Mouse (Mus musculus) intestine, embryonic 16.5 days (tissue): ENCODE measurements at regions not wholly inside any gene's neighbourhood (a gene's known extent, or its start where the extent isn't known, plus 50 kb on each side); places are given as distances from the start of the nearest gene placed in this dataset.

Source experiments
- ATAC-seq: fragments of 200-750 bp; cut with Nextera tagmentation; 2 replicates; pipeline ENCODE4 v1.8.0; 2017; ENCODE audit warnings: moderate TSS enrichment, moderate library complexity
- H3K27ac ChIP-seq: fragments of 300-500 bp; sonication (generic); 2 replicates; pipeline ENCODE4 v1.5.1; 2014; ENCODE audit warnings: mild to moderate bottlenecking, low read length
- H3K27me3 ChIP-seq: fragments of 300-500 bp; sonication (generic); replicated peaks from 2 replicates; pipeline ENCODE4 v1.6.1; 2014; ENCODE audit warnings: low read length, control low read depth, mixed read lengths; ENCODE audit not compliant: control insufficient read depth, insufficient read depth
- H3K36me3 ChIP-seq: fragments of 300-500 bp; sonication (generic); 2 replicates; pipeline ENCODE4 v1.6.1; 2014; ENCODE audit warnings: low read length, control low read depth; ENCODE audit not compliant: control insufficient read depth, insufficient read depth
- H3K4me1 ChIP-seq: fragments of 300-500 bp; sonication (generic); 2 replicates; pipeline ENCODE4 v1.6.1; 2014; ENCODE audit warnings: low read length, control low read depth, mixed read lengths; ENCODE audit not compliant: control insufficient read depth, insufficient read depth
- H3K4me2 ChIP-seq: fragments of 300-500 bp; sonication (generic); 2 replicates; pipeline ENCODE4 v1.6.1; 2014; ENCODE audit warnings: low read depth, low read length, control low read depth
- H3K4me3 ChIP-seq: fragments of 300-500 bp; sonication (generic); 2 replicates; pipeline ENCODE4 v1.5.1; 2014; ENCODE audit warnings: mild to moderate bottlenecking, low read length
- H3K9ac ChIP-seq: fragments of 300-500 bp; sonication (generic); 2 replicates; pipeline ENCODE4 v1.6.1; 2014; ENCODE audit warnings: low read depth, low read length
- H3K9me3 ChIP-seq: fragments of 300-500 bp; sonication (generic); 2 replicates; pipeline ENCODE4 v1.6.1; 2016; ENCODE audit warnings: low read length, control low read depth; ENCODE audit not compliant: control insufficient read depth
- WGBS: fragments of 180-500 bp; shearing (Covaris S2); extraction: QIAGEN DNeasy Blood & Tissue Kit; methylation state at CpG from one replicate; pipeline ENCODE4 v1.1.7; 2014; 5-methylcytosine and 5-hydroxymethylcytosine counted together

- H3K9me3 ChIP-seq: no peaks in the 10 kb centered on the region
- H3K9ac ChIP-seq: no peak overlapping the region
- no peak overlapping the region for H3K27ac ChIP-seq
- ATAC-seq: no peak
- no peaks in the 10 kb centered on the region for H3K36me3 ChIP-seq
- no peak overlapping the region for H3K4me2 ChIP-seq
- no peak overlapping the region for H3K4me3 ChIP-seq
- no peaks in the 10 kb centered on the region for H3K27me3 ChIP-seq
- WGBS: 85% methylated on average over 4 of the region's 4 CpGs
- no peaks in the 10 kb centered on the region for H3K4me1 ChIP-seq
Observed at GRCm38 (mm10) chr16:78707566-78707965, 131.1 kb upstream of the D16Ertd472e start.

- no peaks in the 10 kb centered on the region for H3K4me1 ChIP-seq
- H3K4me3 ChIP-seq: no peak overlapping the region
- 88% methylated on average over 7 of the region's 7 CpGs for WGBS
- no peak overlapping the region for H3K4me2 ChIP-seq
- no peaks in the 10 kb centered on the region for H3K27me3 ChIP-seq
- no peak for ATAC-seq
- no peak overlapping the region for H3K9ac ChIP-seq
- H3K36me3 ChIP-seq: no peaks in the 10 kb centered on the region
- H3K9me3 ChIP-seq: no peaks in the 10 kb centered on the region
- no peak overlapping the region for H3K27ac ChIP-seq
Observed at GRCm38 (mm10) chr16:78707165-78707564, 130.7 kb upstream of the D16Ertd472e start.

DNA sequence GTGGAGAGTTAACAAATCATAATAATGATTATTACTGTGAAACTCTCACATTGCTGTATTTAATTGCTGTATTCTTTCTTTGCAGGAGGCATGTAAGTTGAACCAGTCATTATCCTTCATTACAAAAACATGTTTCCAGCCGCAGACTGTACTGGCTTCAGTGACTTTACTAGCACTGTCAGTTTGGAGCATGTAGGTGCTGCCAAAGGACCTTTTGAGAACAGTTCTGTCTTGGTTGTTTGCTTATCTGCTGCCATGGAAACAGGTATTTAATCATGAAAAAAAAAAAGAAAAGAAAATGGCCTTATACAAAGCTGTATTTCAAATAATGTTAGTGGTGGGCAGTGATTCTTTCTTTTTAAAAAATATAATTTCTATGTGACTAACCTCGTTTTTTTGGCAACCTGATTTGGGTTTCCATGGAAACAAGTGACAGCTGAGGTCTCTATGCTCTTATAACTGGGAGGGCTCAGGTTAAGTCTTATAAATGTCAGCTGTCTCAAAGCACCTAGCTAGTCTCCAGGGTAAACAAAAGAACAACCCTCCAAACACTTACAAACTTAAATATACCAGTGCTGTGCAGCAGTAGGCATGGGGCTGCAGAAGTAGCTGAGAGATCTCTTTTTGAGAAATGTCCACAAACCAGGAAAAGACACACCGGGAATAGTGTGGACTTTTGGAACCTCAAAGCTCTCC is 121.2 kb upstream of the D16Ertd472e start:
- Histone ChIP-seq H3K27ac (no peak overlapping the region), H3K27me3 (no peaks in the 10 kb centered on the region), H3K4me1 (no peaks in the 10 kb centered on the region), H3K4me2 (no peak overlapping the region), H3K4me3 (no peak overlapping the region), H3K9me3 (no peaks in the 10 kb centered on the region), H3K36me3 (no peaks in the 10 kb centered on the region), H3K9ac (no peak overlapping the region)
- 59% methylated on average over 3 of the region's 3 CpGs for WGBS
- ATAC-seq: no peak

DNA sequence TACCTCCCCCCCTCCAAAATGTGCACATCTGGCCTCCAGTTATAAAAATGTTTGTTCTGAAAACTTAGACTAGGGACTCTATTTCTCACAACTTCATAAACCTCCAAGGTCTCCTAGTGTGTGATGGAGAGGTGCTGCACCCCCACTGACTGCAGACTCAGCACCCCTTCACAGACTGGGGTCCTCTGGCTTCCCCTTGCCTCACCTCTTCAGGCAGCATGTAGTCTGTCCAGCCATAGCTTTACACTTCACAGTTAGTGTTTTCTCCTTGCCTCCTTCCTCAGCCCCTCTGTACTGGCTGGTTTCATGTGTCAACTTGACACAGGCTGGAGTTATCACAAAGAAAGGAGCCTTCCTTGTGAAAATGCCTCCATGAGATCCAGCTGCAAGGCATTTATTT is 111.7 kb upstream of the D16Ertd472e start:
- ATAC-seq: no peak

DNA sequence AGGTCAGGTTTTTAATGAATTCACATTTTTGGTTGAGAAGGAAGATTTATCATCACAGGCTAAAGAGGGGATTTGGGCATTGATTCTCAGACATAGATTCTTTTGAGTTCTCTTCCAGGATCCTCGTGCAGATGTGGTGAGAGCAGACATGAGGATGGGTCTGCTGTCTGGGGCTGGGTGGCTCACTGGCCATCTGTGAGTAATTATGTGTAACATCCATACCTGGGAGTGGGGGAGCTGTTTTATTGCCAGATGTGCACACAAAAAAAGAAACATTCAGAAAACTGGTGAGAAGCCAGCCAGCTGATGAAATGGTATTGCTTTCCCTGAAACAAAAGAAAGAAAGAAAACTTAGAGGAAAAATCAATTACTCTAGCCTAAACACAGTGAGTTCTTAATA is 108.7 kb upstream of the D16Ertd472e start:
- no peak for ATAC-seq
- H3K4me1 ChIP-seq: no peaks in the 10 kb centered on the region; the same call in 1 of the 2 replicates
- 42% methylated on average over 1 of the region's 1 CpGs for WGBS
- H3K9ac ChIP-seq: no peak overlapping the region
- no peaks in the 10 kb centered on the region for H3K36me3 ChIP-seq
- H3K27me3 ChIP-seq: no peaks in the 10 kb centered on the region
- H3K4me3 ChIP-seq: no peak overlapping the region
- H3K9me3 ChIP-seq: no peaks in the 10 kb centered on the region
- H3K4me2 ChIP-seq: no peak overlapping the region
- H3K27ac ChIP-seq: no peak overlapping the region

More for the DNA sequence above, 111.7 kb upstream of the D16Ertd472e start:
- Histone ChIP-seq H3K4me1 (no peaks in the 10 kb centered on the region; the same call in 1 of the 2 replicates), H3K9me3 (no peaks in the 10 kb centered on the region), H3K9ac (no peak overlapping the region), H3K27me3 (no peaks in the 10 kb centered on the region), H3K4me3 (no peak overlapping the region), H3K27ac (no peak overlapping the region), H3K4me2 (no peak overlapping the region), H3K36me3 (no peaks in the 10 kb centered on the region)

GRCm38 (mm10) chr16:78684031-78684430 is 107.5 kb upstream of the D16Ertd472e start:
- H3K4me3 ChIP-seq: no peak overlapping the region
- no peaks in the 10 kb centered on the region; the same call in 1 of the 2 replicates for H3K4me1 ChIP-seq
- 74% methylated on average over 8 of the region's 8 CpGs for WGBS
- no peak for ATAC-seq
- H3K9me3 ChIP-seq: no peaks in the 10 kb centered on the region
- no peak overlapping the region for H3K9ac ChIP-seq
- no peaks in the 10 kb centered on the region for H3K27me3 ChIP-seq
- H3K36me3 ChIP-seq: no peaks in the 10 kb centered on the region
- H3K27ac ChIP-seq: no peak overlapping the region
- no peak overlapping the region for H3K4me2 ChIP-seq

GRCm38 (mm10) chr16:78661126-78661525 is 84.6 kb upstream of the D16Ertd472e start:
- no peaks in the 10 kb centered on the region for H3K27me3 ChIP-seq
- no peak overlapping the region for H3K4me3 ChIP-seq
- H3K9me3 ChIP-seq: no peaks in the 10 kb centered on the region
- no peaks in the 10 kb centered on the region for H3K4me1 ChIP-seq
- H3K4me2 ChIP-seq: no peak overlapping the region
- ATAC-seq: no peak
- H3K36me3 ChIP-seq: no peaks in the 10 kb centered on the region
- H3K27ac ChIP-seq: no peak overlapping the region
- 68% methylated on average over 7 of the region's 7 CpGs for WGBS
- no peak overlapping the region for H3K9ac ChIP-seq

DNA sequence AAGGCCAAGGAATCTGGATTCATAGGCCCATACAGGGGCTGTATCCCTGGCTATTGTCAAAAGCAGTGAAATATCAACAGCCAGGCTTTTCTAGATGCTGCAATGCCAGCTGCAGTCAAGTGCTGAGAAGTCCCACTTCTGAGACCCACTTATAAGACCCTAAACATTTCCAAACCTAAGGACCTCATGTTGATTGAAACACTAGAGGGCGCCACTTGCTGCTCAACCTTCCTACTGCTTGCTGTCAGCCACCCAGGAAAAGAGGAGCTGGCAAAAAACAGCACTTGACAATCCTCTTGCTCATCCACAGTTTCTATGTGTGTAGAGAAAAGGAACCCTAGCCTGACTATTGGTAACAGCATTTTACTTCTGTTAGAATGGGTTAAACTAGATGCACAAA is 68.2 kb upstream of the D16Ertd472e start:
- Histone ChIP-seq H3K4me2 (no peak overlapping the region), H3K27ac (no peak overlapping the region), H3K4me3 (no peak overlapping the region), H3K27me3 (no peaks in the 10 kb centered on the region), H3K36me3 (no peaks in the 10 kb centered on the region), H3K9me3 (no peaks in the 10 kb centered on the region), H3K4me1 (no peaks in the 10 kb centered on the region), H3K9ac (no peak overlapping the region)
- 6% methylated on average over 1 of the region's 1 CpGs for WGBS
- no peak for ATAC-seq

DNA sequence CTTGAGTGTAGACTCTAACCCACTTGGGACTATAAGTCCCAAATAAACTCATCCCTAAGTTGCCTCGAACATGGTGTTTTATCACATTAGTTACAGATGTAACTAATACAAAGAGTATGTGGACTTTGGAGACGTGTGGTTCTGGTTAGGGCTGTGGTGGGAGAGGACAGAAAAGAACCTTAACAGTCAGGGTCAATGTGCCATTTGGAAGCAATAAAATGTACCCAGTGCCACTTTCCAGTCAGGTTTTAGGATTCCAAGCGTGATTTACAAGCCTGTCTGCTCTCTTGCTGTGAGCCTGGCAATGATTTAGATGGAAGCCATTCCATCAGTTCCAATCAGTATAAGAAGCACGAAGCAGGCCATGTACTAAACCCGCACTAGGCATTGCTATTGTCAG is 65.2 kb upstream of the D16Ertd472e start:
- no peak overlapping the region for H3K4me2 ChIP-seq
- no peaks in the 10 kb centered on the region for H3K27me3 ChIP-seq
- H3K4me3 ChIP-seq: no peak overlapping the region
- H3K27ac ChIP-seq: no peak overlapping the region
- no peak for ATAC-seq
- 73% methylated on average over 5 of the region's 5 CpGs for WGBS
- no peaks in the 10 kb centered on the region for H3K9me3 ChIP-seq
- no peak overlapping the region for H3K9ac ChIP-seq
- H3K4me1 ChIP-seq: no peaks in the 10 kb centered on the region
- H3K36me3 ChIP-seq: no peaks in the 10 kb centered on the region

GRCm38 (mm10) chr16:78641205-78641604 is 64.7 kb upstream of the D16Ertd472e start:
- Histone ChIP-seq H3K27me3 (no peaks in the 10 kb centered on the region), H3K36me3 (no peaks in the 10 kb centered on the region), H3K27ac (no peak overlapping the region), H3K9ac (no peak overlapping the region), H3K4me1 (no peaks in the 10 kb centered on the region), H3K9me3 (no peaks in the 10 kb centered on the region), H3K4me3 (no peak overlapping the region), H3K4me2 (no peak overlapping the region)
- no peak for ATAC-seq
- 63% methylated on average over 3 of the region's 3 CpGs for WGBS
